Mouse (Mus musculus) thymus, adult 2 months (tissue): Measurements from ENCODE around the gene Gm595.

ENCODE experiments used
- CTCF ChIP-seq: fragments of 200-500 bp; IDR thresholded peaks from 2 replicates; pipeline ENCODE4 v1.5.1; 2012; ENCODE audit warnings: mild to moderate bottlenecking, control low read depth, low read length, moderate library complexity, borderline replicate concordance; ENCODE audit not compliant: control insufficient read depth, poor library complexity, insufficient read depth; ENCODE audit errors: extremely low read depth
- POLR2A ChIP-seq: fragments of 200-500 bp; IDR thresholded peaks from 2 replicates; pipeline ENCODE4 v1.6.1; 2012; ENCODE audit warnings: mild to moderate bottlenecking, low read length, control low read depth, moderate library complexity; ENCODE audit not compliant: control insufficient read depth, poor library complexity, insufficient read depth; ENCODE audit errors: extremely low read depth

DNA sequence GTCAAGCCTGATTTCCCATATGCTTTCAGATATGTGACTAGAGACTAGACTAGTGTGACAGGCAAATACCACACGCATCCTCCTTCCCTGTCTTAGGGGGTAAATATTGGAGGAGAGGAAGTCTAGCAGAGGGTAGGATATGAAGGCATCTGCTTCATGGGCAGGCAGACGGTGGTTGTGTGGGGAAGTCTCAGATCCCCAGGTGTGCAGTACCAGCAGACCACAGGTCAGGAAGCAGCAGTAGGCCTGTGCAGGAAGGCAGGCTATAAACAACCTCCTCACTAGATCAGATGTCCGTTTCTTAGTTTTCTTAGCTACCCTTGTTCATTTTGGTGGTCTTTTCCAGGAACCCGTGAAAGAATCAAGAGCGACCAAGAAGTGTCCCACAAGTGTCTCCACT, 7.1 kb upstream of the Gm595 start:
- TF ChIP-seq POLR2A = no peak
- no peak for TF ChIP-seq CTCF
